Mouse (Mus musculus) liver, adult (tissue): ENCODE data around the gene Ulbp1.

Experiments
- GATA4 ChIP-seq: IDR thresholded peaks from 2 replicates; pipeline ENCODE4 v1.6.1; 2014; ENCODE audit warnings: mild to moderate bottlenecking, low read length; ENCODE audit not compliant: insufficient replicate concordance

Ulbp1 gene

GRCm38 (mm10) chr10:7473197-7473889 is at the start of gene Ulbp1:
Gene Ulbp1 (minus strand): TSS chr10:7473638.
- no peak for TF ChIP-seq GATA4

DNA sequence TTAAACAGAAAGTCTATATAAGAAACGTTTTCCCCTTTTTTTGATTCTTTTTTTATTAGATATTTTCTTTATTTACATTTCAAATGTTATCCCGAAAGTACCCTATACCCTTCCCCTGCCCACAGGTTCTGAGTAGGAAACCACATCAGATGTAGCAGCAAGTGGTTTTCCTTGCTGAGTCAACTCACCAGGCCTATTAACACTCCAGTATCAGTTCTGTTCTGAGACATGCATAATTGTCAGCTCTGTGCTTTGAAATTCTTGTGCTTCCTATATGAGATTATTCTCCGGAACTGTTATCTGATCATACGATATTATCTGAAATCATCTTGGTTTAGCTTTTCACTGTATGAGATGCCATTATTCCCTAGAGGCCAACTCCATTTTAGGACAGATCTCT is 10.2 kb upstream of the Ulbp1 start:
- TF ChIP-seq GATA4 = no peak

- TF ChIP-seq GATA4 = no peak
Measured at GRCm38 (mm10) chr10:7471664-7472063, 1.8 kb downstream of the Ulbp1 start.

- TF ChIP-seq GATA4 = no peak
Measured at GRCm38 (mm10) chr10:7470457-7470856, 3.0 kb downstream of the Ulbp1 start.

- no peak for TF ChIP-seq GATA4
Measured at GRCm38 (mm10) chr10:7462006-7462405, 11.4 kb downstream of the Ulbp1 start.

- TF ChIP-seq GATA4 = no peak
Measured at GRCm38 (mm10) chr10:7438928-7439327, 34.5 kb downstream of the Ulbp1 start.

- no peak for TF ChIP-seq GATA4
Measured at GRCm38 (mm10) chr10:7393143-7394035, 80.0 kb downstream of the Ulbp1 start.

- no peak for TF ChIP-seq GATA4
Measured at GRCm38 (mm10) chr10:7391935-7392930, 81.2 kb downstream of the Ulbp1 start.

- TF ChIP-seq GATA4 = no peak
Measured at GRCm38 (mm10) chr10:7391561-7391934, 81.9 kb downstream of the Ulbp1 start.

GRCm38 (mm10) chr10:7391108-7391507 is 82.3 kb downstream of the Ulbp1 start:
- TF ChIP-seq GATA4 = no peak
